In the genomic region with DNA sequence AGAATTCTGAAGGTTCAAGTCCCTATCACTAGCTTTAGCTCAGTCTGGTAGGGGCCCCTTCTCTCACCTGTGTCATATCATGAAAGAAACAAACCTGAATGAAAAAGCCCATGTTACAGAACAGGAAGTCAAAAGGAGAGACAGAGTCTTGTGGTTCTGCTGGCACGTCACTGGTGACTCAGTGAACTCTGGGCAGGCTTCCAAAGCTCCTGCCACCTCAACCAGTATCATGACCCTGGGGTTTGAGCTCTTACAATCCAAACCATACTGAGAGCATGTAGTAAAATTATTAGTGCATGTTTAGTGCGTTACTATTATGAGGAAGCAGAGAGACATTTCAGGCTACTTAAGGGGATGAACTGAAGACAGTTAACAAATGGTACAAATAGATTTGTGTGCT, we compare ENCODE assay signal across 16 mouse cellular contexts.
DNase-seq lines count a peak whose midpoint lies in the region; ATAC-seq lines count a peak whose summit lies in the region.
"Had no signal": no experiment of that assay in that cellular context is flagged by ENCODE, and none has a peak within 500 bp of the region (broad histone marks: within the 10 kb centered on the region; RNA-seq: fewer than 3 reads in every experiment).

No protein-coding gene starts in this region.

- ATAC-seq in common myeloid progenitor, adult 5-6 weeks (replicated peaks; ENCODE audit: low read depth, poor library complexity, severe bottlenecking), result 0 out of 2 replicates have a peak, but pooled peaks have one; percentile 18
- ATAC-seq in neural tube, embryonic 15.5 days (ENCODE audit: low FRiP score), result no peak
- no peak for ATAC-seq in forebrain, embryonic 14.5 days
- ATAC-seq: forebrain, postnatal 0 days; hindbrain, embryonic 16.5 days; midbrain, embryonic 16.5 days had no signal

- no peaks in the 10 kb centered on the region for H3K36me3 ChIP-seq in neural tube, embryonic 15.5 days
- no peaks in the 10 kb centered on the region for H3K36me3 ChIP-seq in forebrain, embryonic 14.5 days (ENCODE audit: control insufficient read depth, insufficient read depth, low read length)

- DNase-seq in kidney, adult 9 months, result peak; percentile 14
- no peak for DNase-seq in kidney, adult 18-20 months
- DNase-seq in 3T3-L1 (ENCODE audit: low read depth, low spot score) (peak; percentile 94), NIH3T3 (ENCODE audit: low read depth) (peak; percentile 72)
- no peak for DNase-seq in forebrain, embryonic 14.5 days (ENCODE audit: low spot score)
- no peak for DNase-seq in cerebellum, postnatal 4 days (ENCODE audit: low spot score in 2 of 2)
- DNase-seq: cerebellum, adult 9-11 months; forebrain, postnatal 0 days; gastrocnemius, postnatal 14 days; liver; thymus, postnatal 25 days had no signal

- WGBS in neural tube, embryonic 15.5 days, result 75% methylated on average over 2 of the region's 2 CpGs
- 82% methylated on average over 2 of the region's 2 CpGs for WGBS in forebrain, embryonic 14.5 days

- H3K4me2 ChIP-seq in neural tube, embryonic 15.5 days, result no peak overlapping the region
- no peak overlapping the region for H3K4me2 ChIP-seq in forebrain, embryonic 14.5 days (ENCODE audit: low read length)
- H3K4me2 ChIP-seq: embryonic facial prominence, embryonic 13.5 days had no signal

- no peak overlapping the region for H3K4me3 ChIP-seq in neural tube, embryonic 15.5 days (replicated peaks)
- H3K4me3 ChIP-seq in forebrain, embryonic 14.5 days (ENCODE audit: low read depth, low read length), result no peak overlapping the region
- H3K4me3 ChIP-seq: embryonic facial prominence, embryonic 13.5 days had no signal

- H3K27me3 ChIP-seq in neural tube, embryonic 15.5 days (replicated peaks), result no peaks in the 10 kb centered on the region
- no peaks in the 10 kb centered on the region for H3K27me3 ChIP-seq in forebrain, embryonic 14.5 days (replicated peaks; ENCODE audit: control insufficient read depth, insufficient read depth, low read length)
- H3K27me3 ChIP-seq: embryonic facial prominence, embryonic 13.5 days had no signal

- no peaks in the 10 kb centered on the region for H3K9me3 ChIP-seq in neural tube, embryonic 15.5 days (replicated peaks)
- no peaks in the 10 kb centered on the region for H3K9me3 ChIP-seq in forebrain, embryonic 14.5 days (replicated peaks; ENCODE audit: control insufficient read depth, low read length)
- H3K9me3 ChIP-seq: embryonic facial prominence, embryonic 13.5 days had no signal

- no peak overlapping the region for H3K27ac ChIP-seq in neural tube, embryonic 15.5 days (replicated peaks)
- H3K27ac ChIP-seq in forebrain, embryonic 14.5 days (ENCODE audit: low read depth, low read length), result no peak overlapping the region
- H3K27ac ChIP-seq: embryonic facial prominence, embryonic 13.5 days had no signal

- no peaks in the 10 kb centered on the region for H3K4me1 ChIP-seq in neural tube, embryonic 15.5 days
- no peaks in the 10 kb centered on the region for H3K4me1 ChIP-seq in forebrain, embryonic 14.5 days (ENCODE audit: control insufficient read depth, insufficient read depth, low read length)

- no peak overlapping the region for H3K9ac ChIP-seq in neural tube, embryonic 15.5 days (replicated peaks)
- H3K9ac ChIP-seq in forebrain, embryonic 14.5 days (ENCODE audit: low read length), result no peak overlapping the region
- H3K9ac ChIP-seq: embryonic facial prominence, embryonic 13.5 days; forebrain, postnatal 0 days had no signal

Comparison
In these comparisons a context has a peak if more than half of its experiments do, and no peak if none do; other contexts are left out.
1. DNase-seq: peak in kidney, adult 9 months (single experiment), 3T3-L1 (single experiment) and NIH3T3 (single experiment); none in kidney, adult 18-20 months (single experiment), forebrain, embryonic 14.5 days (single experiment) and cerebellum, postnatal 4 days (0 of 2).